Mouse (Mus musculus) neural tube, embryonic 14.5 days (tissue): ENCODE measurements around the gene Lpin2. TPM values are rescaled to one million over a fixed set of nuclear protein-coding genes. Genes with fewer than 3 reads are reported as not detected.

Experiments
- ATAC-seq: fragments of 200-750 bp; cut with Nextera tagmentation; 2 replicates; pipeline ENCODE4 v1.8.0; 2017; ENCODE audit warnings: low read depth, mild to moderate bottlenecking, moderate TSS enrichment, moderate library complexity
- H3K27ac ChIP-seq: fragments of 300-500 bp; sonication (generic); 2 replicates; pipeline ENCODE4 v1.5.1; 2014; ENCODE audit warnings: low read depth, mild to moderate bottlenecking, control low read depth, low read length, moderate library complexity, mixed read lengths
- H3K27me3 ChIP-seq: fragments of 300-500 bp; sonication (generic); 2 replicates; pipeline ENCODE4 v1.6.1; 2014; ENCODE audit warnings: low read length; ENCODE audit not compliant: control insufficient read depth, insufficient read depth
- H3K36me3 ChIP-seq: fragments of 300-500 bp; sonication (generic); 2 replicates; pipeline ENCODE4 v1.6.1; 2014; ENCODE audit warnings: low read length, mixed read lengths; ENCODE audit not compliant: control insufficient read depth, insufficient read depth
- H3K4me1 ChIP-seq: fragments of 300-500 bp; sonication (generic); 2 replicates; pipeline ENCODE4 v1.6.1; 2014; ENCODE audit warnings: low read length; ENCODE audit not compliant: control insufficient read depth, insufficient read depth
- H3K4me2 ChIP-seq: fragments of 300-500 bp; sonication (generic); 2 replicates; pipeline ENCODE4 v1.6.1; 2014; ENCODE audit warnings: mild to moderate bottlenecking, low read depth, low read length, control low read depth
- H3K4me3 ChIP-seq: fragments of 300-500 bp; sonication (generic); 2 replicates; pipeline ENCODE4 v1.5.1; 2014; ENCODE audit warnings: low read depth, low read length, control low read depth, mixed read lengths
- H3K9ac ChIP-seq: fragments of 300-500 bp; sonication (generic); replicated peaks from 2 replicates; pipeline ENCODE4 v1.6.1; 2014; ENCODE audit warnings: low read depth, mild to moderate bottlenecking, control low read depth, low read length, mixed read lengths
- H3K9me3 ChIP-seq: fragments of 300-500 bp; sonication (generic); 2 replicates; pipeline ENCODE4 v1.6.1; 2016; ENCODE audit warnings: low read length; ENCODE audit not compliant: control insufficient read depth
- WGBS: fragments of 180-500 bp; shearing (Covaris S2); extraction: QIAGEN DNeasy Blood & Tissue Kit; methylation state at CpG from one replicate; pipeline ENCODE4 v1.1.7; 2014; 5-methylcytosine and 5-hydroxymethylcytosine counted together
- polyA plus RNA-seq: library from polyadenylated mRNA; unstranded; fragments of >200 nt; fragmentation: Nextera tagmentation; extraction: Ambion mirVana; gene quantifications from 2 replicates; pipeline ENCODE4 v1.2.1, GENCODE M21; 2014

The Lpin2 gene
- polyA plus RNA-seq, 1 experiment from 2014 or later, result 52.4 TPM

GRCm38 (mm10) chr17:71193485-71193884 lies 11.1 kb downstream of the Lpin2 start:
- Histone ChIP-seq H3K4me3 (no peak overlapping the region), H3K27ac (no peak overlapping the region), H3K36me3 (no peaks in the 10 kb centered on the region), H3K9ac (no peak overlapping the region), H3K4me1 (0 out of 2 replicates have a peak, but pooled peaks cover 5% of the 10 kb centered on the region), H3K4me2 (no peak overlapping the region), H3K27me3 (no peaks in the 10 kb centered on the region), H3K9me3 (no peaks in the 10 kb centered on the region)
- no peak for ATAC-seq
- WGBS, result 74% methylated on average over 1 of the region's 1 CpGs

DNA sequence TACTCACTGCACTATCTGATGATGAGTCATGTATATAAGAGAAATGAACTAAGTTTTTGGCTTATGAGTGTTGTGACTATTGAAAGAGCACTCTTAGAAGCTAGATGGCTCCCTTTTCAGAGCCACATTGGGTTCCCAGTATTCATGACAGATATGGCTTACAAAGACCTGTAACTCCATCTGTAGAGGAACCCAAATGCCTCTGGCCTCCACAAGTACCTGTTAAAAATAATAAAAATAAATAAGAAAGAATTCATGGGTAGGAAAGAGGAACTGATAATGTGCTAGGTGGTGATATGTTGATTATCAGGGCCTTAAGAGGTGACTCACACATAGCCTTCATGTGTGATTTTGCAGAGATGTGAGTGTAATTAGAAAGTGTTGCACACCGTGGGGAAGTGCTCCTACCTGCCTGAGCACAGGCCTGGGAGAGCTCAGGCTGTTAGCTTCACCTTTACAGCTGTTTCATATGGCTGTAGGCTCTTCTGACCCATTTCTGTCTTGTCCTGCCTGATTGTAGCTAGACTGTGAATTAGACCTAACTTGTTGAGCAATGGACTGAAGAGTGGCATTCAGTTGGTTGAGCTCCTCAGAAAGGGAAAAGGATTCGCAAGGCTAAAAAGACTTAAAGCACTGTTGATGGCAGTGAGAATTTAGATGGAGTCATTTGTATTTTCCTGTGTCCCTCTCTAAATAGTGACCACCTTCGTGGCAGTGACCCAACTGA lies 12.7 kb downstream of the Lpin2 start:
- Histone ChIP-seq H3K27me3 (no peaks in the 10 kb centered on the region), H3K27ac (no peak overlapping the region), H3K4me2 (no peak overlapping the region), H3K4me3 (no peak overlapping the region), H3K4me1 (0 out of 2 replicates have a peak, but pooled peaks cover 5% of the 10 kb centered on the region), H3K36me3 (no peaks in the 10 kb centered on the region), H3K9ac (no peak overlapping the region), H3K9me3 (no peaks in the 10 kb centered on the region)
- WGBS, result 85% methylated on average over 3 of the region's 3 CpGs
- ATAC-seq, result no peak

DNA sequence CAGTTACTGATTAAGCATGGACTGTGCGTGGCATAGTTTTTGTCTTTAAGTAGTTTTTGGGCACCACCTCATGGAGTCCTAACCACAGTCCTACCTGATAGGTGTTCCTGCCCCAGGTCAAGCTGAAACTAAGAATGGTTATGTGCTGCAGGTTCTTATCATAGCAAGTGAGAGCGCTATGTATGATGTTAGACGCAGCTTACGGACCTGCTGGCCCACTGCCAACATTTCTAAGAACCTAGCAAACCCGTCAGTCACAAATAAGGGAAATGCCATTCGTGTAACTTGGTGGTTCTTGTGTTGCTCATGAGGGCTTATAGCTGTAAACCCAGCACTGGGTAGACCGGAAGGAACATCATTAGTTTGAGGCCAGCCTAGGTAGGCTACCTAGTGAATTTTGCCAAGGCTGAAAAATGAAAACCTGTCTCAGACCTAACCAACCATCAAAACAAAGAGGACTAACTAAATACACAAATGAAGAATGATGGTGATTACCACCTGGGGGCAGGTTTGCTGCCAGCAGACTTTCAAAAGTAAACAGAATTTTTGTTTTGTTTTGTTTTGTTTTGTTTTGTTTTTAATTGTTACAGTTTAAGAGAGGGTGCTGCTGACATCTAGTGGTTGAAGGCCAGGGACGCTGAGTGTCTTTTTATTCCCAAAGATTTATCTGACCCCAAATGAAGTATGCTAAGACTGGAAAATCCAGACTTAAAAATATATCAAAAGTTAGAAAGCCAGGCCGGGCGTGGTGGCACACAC lies 13.5 kb downstream of the Lpin2 start:
- Histone ChIP-seq H3K4me3 (no peak overlapping the region), H3K9ac (no peak overlapping the region), H3K4me1 (0 out of 2 replicates have a peak, but pooled peaks cover 5% of the 10 kb centered on the region), H3K36me3 (no peaks in the 10 kb centered on the region), H3K9me3 (no peaks in the 10 kb centered on the region), H3K4me2 (no peak overlapping the region), H3K27ac (no peak overlapping the region), H3K27me3 (no peaks in the 10 kb centered on the region)
- WGBS, result 60% methylated on average over 10 of the region's 10 CpGs
- peak; percentile 41; the same call in 1 of the 2 replicates for ATAC-seq

GRCm38 (mm10) chr17:71196415-71196814 lies 14.1 kb downstream of the Lpin2 start:
- 0 out of 2 replicates have a peak, but pooled peaks cover 5% of the 10 kb centered on the region for H3K4me1 ChIP-seq
- 65% methylated on average over 3 of the region's 3 CpGs for WGBS
- no peaks in the 10 kb centered on the region for H3K36me3 ChIP-seq
- no peak overlapping the region for H3K4me3 ChIP-seq
- H3K4me2 ChIP-seq, result no peak overlapping the region
- H3K27ac ChIP-seq, result no peak overlapping the region
- no peaks in the 10 kb centered on the region for H3K27me3 ChIP-seq
- no peak overlapping the region for H3K9ac ChIP-seq
- H3K9me3 ChIP-seq, result no peaks in the 10 kb centered on the region
- ATAC-seq, result no peak

DNA sequence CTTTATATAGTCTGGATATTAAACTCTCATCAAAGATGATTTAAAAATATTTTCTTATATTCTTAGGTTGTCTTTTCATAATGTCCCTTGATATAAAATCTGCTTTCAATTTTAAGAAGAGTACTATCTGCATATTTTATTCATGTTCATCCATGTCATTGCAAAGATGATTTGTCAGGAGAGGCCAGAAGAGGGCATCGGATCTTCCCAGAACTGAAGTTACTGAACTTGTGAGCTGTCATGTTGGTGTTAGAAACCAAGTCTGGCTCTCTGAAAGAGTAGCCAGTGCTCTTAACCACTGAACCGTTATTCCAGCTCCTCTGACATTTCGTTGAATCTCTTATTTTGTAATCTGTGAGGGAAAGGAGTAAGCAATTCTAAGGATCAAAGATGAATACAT lies 17.0 kb downstream of the Lpin2 start:
- Histone ChIP-seq H3K9me3 (no peaks in the 10 kb centered on the region), H3K4me1 (0 out of 2 replicates have a peak, but pooled peaks cover 5% of the 10 kb centered on the region), H3K4me2 (no peak overlapping the region), H3K27ac (no peak overlapping the region), H3K9ac (no peak overlapping the region), H3K27me3 (no peaks in the 10 kb centered on the region), H3K4me3 (no peak overlapping the region), H3K36me3 (no peaks in the 10 kb centered on the region)
- 92% methylated on average over 3 of the region's 3 CpGs for WGBS
- ATAC-seq, result no peak

GRCm38 (mm10) chr17:71202136-71202535 lies 19.8 kb downstream of the Lpin2 start:
- H3K9ac ChIP-seq, result no peak overlapping the region
- H3K9me3 ChIP-seq, result no peaks in the 10 kb centered on the region
- no peak overlapping the region for H3K27ac ChIP-seq
- no peaks in the 10 kb centered on the region for H3K36me3 ChIP-seq
- no peak for ATAC-seq
- H3K27me3 ChIP-seq, result no peaks in the 10 kb centered on the region
- H3K4me3 ChIP-seq, result no peak overlapping the region
- H3K4me2 ChIP-seq, result no peak overlapping the region
- WGBS, result 78% methylated on average over 4 of the region's 4 CpGs
- no peaks in the 10 kb centered on the region for H3K4me1 ChIP-seq

DNA sequence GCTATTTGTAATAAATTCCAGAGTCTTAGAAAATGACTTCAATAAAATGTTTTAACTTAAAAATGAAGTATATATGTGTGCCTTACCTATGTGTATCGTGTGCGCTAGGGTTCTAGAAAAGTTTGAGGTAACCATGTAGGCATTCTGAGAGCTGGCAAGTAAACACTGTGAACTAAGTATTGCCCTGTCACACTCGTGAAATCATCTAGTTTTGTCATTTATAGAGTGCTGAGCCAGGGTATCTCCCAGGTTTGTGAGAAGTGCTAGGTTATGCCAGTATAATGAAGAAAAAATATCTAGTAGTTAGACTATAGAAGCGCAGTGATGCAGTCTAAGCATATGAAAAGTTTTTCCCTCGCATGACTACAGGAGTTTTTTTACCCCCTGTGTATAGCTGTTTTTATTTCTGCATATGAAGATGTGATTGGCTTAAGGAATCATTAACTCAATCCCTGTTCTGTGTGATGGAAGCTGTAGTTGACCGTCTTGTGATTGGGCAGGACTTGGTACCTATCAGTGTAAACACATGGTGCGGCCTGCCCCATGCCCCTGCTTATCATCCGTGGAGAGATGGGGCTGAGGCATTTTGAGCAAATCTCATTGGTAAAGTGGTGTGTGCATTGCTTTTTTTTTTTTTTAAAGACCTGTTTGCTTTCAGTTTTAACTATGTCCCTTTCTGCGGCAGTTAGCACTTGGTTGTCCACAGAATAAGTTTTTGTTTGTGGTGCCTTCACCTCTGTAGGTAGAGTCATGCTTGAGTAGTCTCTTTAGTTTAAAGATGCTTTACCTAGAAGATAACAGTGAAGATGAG lies 21.8 kb downstream of the Lpin2 start:
- no peak overlapping the region for H3K9ac ChIP-seq
- no peak for ATAC-seq
- no peaks in the 10 kb centered on the region for H3K36me3 ChIP-seq
- WGBS, result 93% methylated on average over 9 of the region's 9 CpGs
- no peaks in the 10 kb centered on the region for H3K9me3 ChIP-seq
- H3K4me2 ChIP-seq, result no peak overlapping the region
- H3K4me3 ChIP-seq, result no peak overlapping the region
- no peaks in the 10 kb centered on the region for H3K4me1 ChIP-seq
- H3K27me3 ChIP-seq, result no peaks in the 10 kb centered on the region
- H3K27ac ChIP-seq, result no peak overlapping the region

DNA sequence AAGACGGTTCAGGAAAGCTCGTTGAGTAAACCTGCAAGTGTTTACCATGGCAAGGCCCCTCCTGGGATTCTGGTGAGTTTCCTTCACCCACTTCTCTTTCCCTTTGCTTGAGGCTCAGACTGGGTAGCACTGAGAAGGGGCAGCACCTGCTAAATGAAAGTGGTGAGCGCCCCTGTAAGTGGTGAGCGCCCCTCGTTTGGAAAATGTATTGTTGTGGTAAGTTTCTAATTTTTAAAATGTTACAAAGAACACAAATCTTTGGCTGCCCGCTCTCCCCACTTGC lies 22.4 kb downstream of the Lpin2 start:
- H3K36me3 ChIP-seq, result no peaks in the 10 kb centered on the region
- ATAC-seq, result no peak
- 89% methylated on average over 6 of the region's 6 CpGs for WGBS

More for the DNA sequence above, 22.4 kb downstream of the Lpin2 start:
- H3K9ac ChIP-seq, result no peak overlapping the region
- no peaks in the 10 kb centered on the region for H3K27me3 ChIP-seq
- H3K4me2 ChIP-seq, result no peak overlapping the region
- no peaks in the 10 kb centered on the region for H3K9me3 ChIP-seq
- H3K4me3 ChIP-seq, result no peak overlapping the region
- H3K4me1 ChIP-seq, result no peaks in the 10 kb centered on the region
- H3K27ac ChIP-seq, result no peak overlapping the region
